Mouse (Mus musculus) inflammation-experienced regulatory T-cells, adult 6 months (primary cell): Measurements from ENCODE around the gene Map4k1. TPM values are rescaled to one million over a fixed set of nuclear protein-coding genes. Genes with fewer than 3 reads are reported as not detected.

Experiments
- ATAC-seq: one replicate; pipeline ENCODE4 v1.8.0; 2017
- polyA plus RNA-seq, 3 experiments: library from polyadenylated mRNA; unstranded; fragments of 100-300 nt; shearing (Covaris generic); gene quantifications; one replicate each; pipeline ENCODE4 v1.2.1; 2017

Map4k1 gene
- polyA plus RNA-seq, 3 experiments from 2014 or later: 98.7 to 130 (median 111) TPM

- ATAC-seq: no peak
Measured at GRCm38 (mm10) chr7:29028761-29029160, 46.9 kb downstream of the Map4k1 start.

- no peak for ATAC-seq
Measured at GRCm38 (mm10) chr7:29029690-29030656, 48.1 kb downstream of the Map4k1 start.

GRCm38 (mm10) chr7:29031641-29032040 is 49.8 kb downstream of the Map4k1 start:
- no peak for ATAC-seq

GRCm38 (mm10) chr7:29032685-29033084 is 50.8 kb downstream of the Map4k1 start:
- ATAC-seq: no peak

GRCm38 (mm10) chr7:29037261-29037660 is 55.4 kb downstream of the Map4k1 start:
- no peak for ATAC-seq

- ATAC-seq: peak; percentile 87
Measured at GRCm38 (mm10) chr7:29039604-29039984, 57.7 kb downstream of the Map4k1 start.

GRCm38 (mm10) chr7:29039985-29040661 is 58.3 kb downstream of the Map4k1 start:
- peak; percentile 34 for ATAC-seq

- ATAC-seq: no peak
Measured at GRCm38 (mm10) chr7:29041194-29041593, 59.3 kb downstream of the Map4k1 start.

GRCm38 (mm10) chr7:29043016-29043673 is 61.3 kb downstream of the Map4k1 start:
- ATAC-seq: no peak

GRCm38 (mm10) chr7:29043674-29044057 is 61.8 kb downstream of the Map4k1 start:
- ATAC-seq: no peak

GRCm38 (mm10) chr7:29044302-29044701 is 62.5 kb downstream of the Map4k1 start:
- no peak for ATAC-seq

- no peak for ATAC-seq
Measured at GRCm38 (mm10) chr7:29046533-29046932, 64.7 kb downstream of the Map4k1 start.

GRCm38 (mm10) chr7:29048070-29048469 is 66.2 kb downstream of the Map4k1 start:
- no peak for ATAC-seq

- ATAC-seq: no peak
Measured at GRCm38 (mm10) chr7:29048615-29049014, 66.8 kb downstream of the Map4k1 start.

- no peak for ATAC-seq
Measured at GRCm38 (mm10) chr7:29050797-29051196, 68.9 kb downstream of the Map4k1 start.

GRCm38 (mm10) chr7:29052821-29053220 is 71.0 kb downstream of the Map4k1 start:
- ATAC-seq: no peak

Other genes with a start within 250 kb of the Map4k1 start
- 10 to 100 TPM; 55.8 to 67.1 (median 65.2) TPM for gene Mrps12, start 240.2 kb upstream of the Map4k1 start, polyA plus RNA-seq
- gene Sars2, start 240.1 kb upstream of the Map4k1 start, polyA plus RNA-seq: 10 to 100 TPM in 2 of 3 experiments, 1 to 10 TPM in 1; 9.1 to 13.2 (median 10.8) TPM
- not detected for gene Ccer2, start 225.9 kb upstream of the Map4k1 start, polyA plus RNA-seq
- 100 to 1,000 TPM in 1 of 3 experiments, 10 to 100 TPM in 2; 65.3 to 134 (median 90.9) TPM for gene Sirt2, start 215.3 kb upstream of the Map4k1 start, polyA plus RNA-seq
- 10 to 100 TPM; 46.0 to 72.8 (median 53.3) TPM for gene Nfkbib, start 214.5 kb upstream of the Map4k1 start, polyA plus RNA-seq
- gene Rinl, start 193.1 kb upstream of the Map4k1 start, polyA plus RNA-seq: 100 to 1,000 TPM; 216 to 294 (median 288) TPM
- 100 to 1,000 TPM; 171 to 386 (median 383) TPM for gene Hnrnpl, start 173.5 kb upstream of the Map4k1 start, polyA plus RNA-seq
- 100 to 1,000 TPM; 190 to 267 (median 222) TPM for gene Ech1, start 156.8 kb upstream of the Map4k1 start, polyA plus RNA-seq
- gene Lgals4, start 148.2 kb upstream of the Map4k1 start, polyA plus RNA-seq: 10 to 100 TPM; 18.1 to 38.8 (median 20.9) TPM
- 1 to 10 TPM in 1 of 3 experiments, under 1 TPM in 1, not detected in 1; 0.46 to 5.6 TPM for gene Lgals7, start 118.2 kb upstream of the Map4k1 start, polyA plus RNA-seq
- under 1 TPM in 1 of 3 experiments, not detected in 2; 0.15 TPM for gene Capn12, start 100.6 kb upstream of the Map4k1 start, polyA plus RNA-seq
- 100 to 1,000 TPM in 1 of 3 experiments, 10 to 100 TPM in 2; 74.2 to 145 (median 93.4) TPM for gene Actn4, start 19.7 kb upstream of the Map4k1 start, polyA plus RNA-seq
- gene Eif3k, start 186 bp upstream of the Map4k1 start, polyA plus RNA-seq: 100 to 1,000 TPM; 441 to 670 (median 588) TPM
- under 1 TPM in 2 of 3 experiments, not detected in 1; 0.05 to 0.16 TPM for gene Ryr1, start 143.1 kb downstream of the Map4k1 start, polyA plus RNA-seq
- 1 to 10 TPM in 1 of 3 experiments, under 1 TPM in 2; 0.45 to 1.1 (median 0.95) TPM for gene Rasgrp4, start 152.8 kb downstream of the Map4k1 start, polyA plus RNA-seq
- 10 to 100 TPM in 2 of 3 experiments, 1 to 10 TPM in 1; 6.5 to 11.3 (median 11.3) TPM for gene Fam98c, start 174.2 kb downstream of the Map4k1 start, polyA plus RNA-seq
- not detected for gene Ggn, start 188.2 kb downstream of the Map4k1 start, polyA plus RNA-seq
- gene Spred3, start 188.4 kb downstream of the Map4k1 start, polyA plus RNA-seq: under 1 TPM; 0.18 to 0.46 (median 0.46) TPM
- gene Psmd8, start 198.7 kb downstream of the Map4k1 start, polyA plus RNA-seq: 100 to 1,000 TPM; 174 to 249 (median 197) TPM
- 1 to 10 TPM in 1 of 3 experiments, under 1 TPM in 2; 0.28 to 1.2 (median 0.67) TPM for gene Catsperg1, start 232.0 kb downstream of the Map4k1 start, polyA plus RNA-seq